Mouse (Mus musculus): ENCODE measurements around the gene Prom2. TPM values are rescaled to one million over a fixed set of nuclear protein-coding genes. Genes with fewer than 3 reads are reported as not detected.
A peak's percentile ranks its signal among the peaks of the same experiment; 100 is the strongest.

Prom2 gene
- polyA plus RNA-seq, 1 experiment from 2014 or later: 3.5 TPM

- WGBS: 73% methylated on average over 5 of the region's 5 CpGs
- Histone ChIP-seq H3K27me3 (ENCODE audit: control insufficient read depth, insufficient read depth, low read depth, low read length) (no peaks in the 10 kb centered on the region), H3K4me3 (ENCODE audit: low read length) (no peak overlapping the region), H3K4me2 (ENCODE audit: low read depth, low read length) (no peak overlapping the region), H3K36me3 (ENCODE audit: control insufficient read depth, insufficient read depth, low read length) (no peaks in the 10 kb centered on the region), H3K27ac (ENCODE audit: low read length) (no peak overlapping the region), H3K4me1 (replicated peaks; ENCODE audit: control insufficient read depth, insufficient read depth, low read length) (peaks cover 15% of the 10 kb centered on the region), H3K9ac (ENCODE audit: low read length) (no peak overlapping the region), H3K9me3 (ENCODE audit: control insufficient read depth, low read length) (no peaks in the 10 kb centered on the region)
- ATAC-seq (ENCODE audit: low read depth): no peak
Observed at GRCm38 (mm10) chr2:127519308-127519707, 22.0 kb downstream of the Prom2 start.

GRCm38 (mm10) chr2:127518831-127519230 lies 22.4 kb downstream of the Prom2 start:
- Histone ChIP-seq H3K27me3 (ENCODE audit: control insufficient read depth, insufficient read depth, low read depth, low read length) (no peaks in the 10 kb centered on the region), H3K9ac (ENCODE audit: low read length) (no peak overlapping the region), H3K27ac (ENCODE audit: low read length) (no peak overlapping the region), H3K4me2 (ENCODE audit: low read depth, low read length) (no peak overlapping the region), H3K36me3 (ENCODE audit: control insufficient read depth, insufficient read depth, low read length) (no peaks in the 10 kb centered on the region), H3K9me3 (ENCODE audit: control insufficient read depth, low read length) (no peaks in the 10 kb centered on the region), H3K4me1 (replicated peaks; ENCODE audit: control insufficient read depth, insufficient read depth, low read length) (peaks cover 15% of the 10 kb centered on the region), H3K4me3 (ENCODE audit: low read length) (no peak overlapping the region)
- WGBS: 47% methylated on average over 3 of the region's 3 CpGs
- ATAC-seq (ENCODE audit: low read depth): no peak

GRCm38 (mm10) chr2:127518273-127518672 lies 23.0 kb downstream of the Prom2 start:
- no peak for ATAC-seq (ENCODE audit: low read depth)
- Histone ChIP-seq H3K4me2 (ENCODE audit: low read depth, low read length) (no peak overlapping the region), H3K27me3 (ENCODE audit: control insufficient read depth, insufficient read depth, low read depth, low read length) (no peaks in the 10 kb centered on the region), H3K27ac (ENCODE audit: low read length) (no peak overlapping the region), H3K9me3 (ENCODE audit: control insufficient read depth, low read length) (no peaks in the 10 kb centered on the region), H3K4me3 (ENCODE audit: low read length) (no peak overlapping the region), H3K4me1 (replicated peaks; ENCODE audit: control insufficient read depth, insufficient read depth, low read length) (peaks cover 15% of the 10 kb centered on the region), H3K36me3 (ENCODE audit: control insufficient read depth, insufficient read depth, low read length) (no peaks in the 10 kb centered on the region), H3K9ac (ENCODE audit: low read length) (no peak overlapping the region)
- 33% methylated on average over 3 of the region's 3 CpGs for whole genome bisulfite sequencing

GRCm38 (mm10) chr2:127517081-127517480 lies 24.2 kb downstream of the Prom2 start:
- no peak overlapping the region for H3K4me2 ChIP-seq (ENCODE audit: low read depth, low read length)
- WGBS: 70% methylated on average over 8 of the region's 8 CpGs
- no peak overlapping the region for H3K27ac ChIP-seq (ENCODE audit: low read length)
- no peak overlapping the region for H3K4me3 ChIP-seq (ENCODE audit: low read length)
- no peaks in the 10 kb centered on the region for H3K9me3 ChIP-seq (ENCODE audit: control insufficient read depth, low read length)
- H3K27me3 ChIP-seq (ENCODE audit: control insufficient read depth, insufficient read depth, low read depth, low read length): no peaks in the 10 kb centered on the region
- no peak for ATAC-seq (ENCODE audit: low read depth)
- H3K4me1 ChIP-seq (replicated peaks; ENCODE audit: control insufficient read depth, insufficient read depth, low read length): peaks cover 14% of the 10 kb centered on the region
- H3K36me3 ChIP-seq (ENCODE audit: control insufficient read depth, insufficient read depth, low read length): no peaks in the 10 kb centered on the region
- H3K9ac ChIP-seq (ENCODE audit: low read length): no peak overlapping the region

- Histone ChIP-seq H3K9ac (ENCODE audit: low read length) (no peak overlapping the region), H3K4me3 (ENCODE audit: low read length) (no peak overlapping the region), H3K27ac (ENCODE audit: low read length) (peak overlapping the region; percentile 60), H3K36me3 (ENCODE audit: control insufficient read depth, insufficient read depth, low read length) (no peaks in the 10 kb centered on the region), H3K4me2 (ENCODE audit: low read depth, low read length) (no peak overlapping the region), H3K9me3 (ENCODE audit: control insufficient read depth, low read length) (no peaks in the 10 kb centered on the region), H3K27me3 (ENCODE audit: control insufficient read depth, insufficient read depth, low read depth, low read length) (no peaks in the 10 kb centered on the region), H3K4me1 (replicated peaks; ENCODE audit: control insufficient read depth, insufficient read depth, low read length) (no peaks in the 10 kb centered on the region)
- peak; percentile 79 for ATAC-seq (ENCODE audit: low read depth)
- WGBS: 49% methylated on average over 9 of the region's 9 CpGs
Observed at GRCm38 (mm10) chr2:127514380-127515124, 26.7 kb downstream of the Prom2 start.

GRCm38 (mm10) chr2:127513244-127513643 lies 28.0 kb downstream of the Prom2 start:
- 51% methylated on average over 3 of the region's 3 CpGs for WGBS

GRCm38 (mm10) chr2:127511426-127511825 lies 29.8 kb downstream of the Prom2 start:
- no peak overlapping the region for H3K27ac ChIP-seq (ENCODE audit: low read length)

More at GRCm38 (mm10) chr2:127513244-127513643, 28.0 kb downstream of the Prom2 start:
- Histone ChIP-seq H3K36me3 (ENCODE audit: control insufficient read depth, insufficient read depth, low read length) (no peaks in the 10 kb centered on the region), H3K9me3 (ENCODE audit: control insufficient read depth, low read length) (no peaks in the 10 kb centered on the region), H3K27me3 (ENCODE audit: control insufficient read depth, insufficient read depth, low read depth, low read length) (no peaks in the 10 kb centered on the region), H3K4me1 (replicated peaks; ENCODE audit: control insufficient read depth, insufficient read depth, low read length) (peaks cover 3% of the 10 kb centered on the region; the same call in 1 of the 2 replicates), H3K9ac (ENCODE audit: low read length) (no peak overlapping the region), H3K4me3 (ENCODE audit: low read length) (no peak overlapping the region), H3K27ac (ENCODE audit: low read length) (no peak overlapping the region), H3K4me2 (ENCODE audit: low read depth, low read length) (no peak overlapping the region)
- no peak for ATAC-seq (ENCODE audit: low read depth)

GRCm38 (mm10) chr2:127507967-127508660 lies 33.2 kb downstream of the Prom2 start:
- Histone ChIP-seq H3K9me3 (ENCODE audit: control insufficient read depth, low read length) (no peaks in the 10 kb centered on the region), H3K27me3 (ENCODE audit: control insufficient read depth, insufficient read depth, low read depth, low read length) (no peaks in the 10 kb centered on the region), H3K9ac (ENCODE audit: low read length) (no peak overlapping the region), H3K4me1 (replicated peaks; ENCODE audit: control insufficient read depth, insufficient read depth, low read length) (peaks cover 11% of the 10 kb centered on the region; the same call in 1 of the 2 replicates), H3K36me3 (ENCODE audit: control insufficient read depth, insufficient read depth, low read length) (no peaks in the 10 kb centered on the region), H3K4me3 (ENCODE audit: low read length) (no peak overlapping the region), H3K27ac (ENCODE audit: low read length) (no peak overlapping the region), H3K4me2 (ENCODE audit: low read depth, low read length) (no peak overlapping the region)
- ATAC-seq (ENCODE audit: low read depth): peak; percentile 71
- 47% methylated on average over 7 of the region's 7 CpGs for WGBS

More at GRCm38 (mm10) chr2:127511426-127511825, 29.8 kb downstream of the Prom2 start:
- no peak overlapping the region for H3K9ac ChIP-seq (ENCODE audit: low read length)
- ATAC-seq (ENCODE audit: low read depth): no peak
- H3K36me3 ChIP-seq (ENCODE audit: control insufficient read depth, insufficient read depth, low read length): no peaks in the 10 kb centered on the region
- H3K4me1 ChIP-seq (replicated peaks; ENCODE audit: control insufficient read depth, insufficient read depth, low read length): peaks cover 11% of the 10 kb centered on the region; the same call in 1 of the 2 replicates
- no peaks in the 10 kb centered on the region for H3K9me3 ChIP-seq (ENCODE audit: control insufficient read depth, low read length)
- no peaks in the 10 kb centered on the region for H3K27me3 ChIP-seq (ENCODE audit: control insufficient read depth, insufficient read depth, low read depth, low read length)
- 37% methylated on average over 4 of the region's 4 CpGs for WGBS
- no peak overlapping the region for H3K4me3 ChIP-seq (ENCODE audit: low read length)
- no peak overlapping the region for H3K4me2 ChIP-seq (ENCODE audit: low read depth, low read length)

- no peak overlapping the region for H3K27ac ChIP-seq (ENCODE audit: low read length)
- WGBS: 23% methylated on average over 7 of the region's 7 CpGs
- ATAC-seq (ENCODE audit: low read depth): peak; percentile 53
Observed at GRCm38 (mm10) chr2:127507077-127507774, 34.0 kb downstream of the Prom2 start.

More at GRCm38 (mm10) chr2:127507077-127507774, 34.0 kb downstream of the Prom2 start:
- peaks cover 11% of the 10 kb centered on the region; the same call in 1 of the 2 replicates for H3K4me1 ChIP-seq (replicated peaks; ENCODE audit: control insufficient read depth, insufficient read depth, low read length)
- H3K36me3 ChIP-seq (ENCODE audit: control insufficient read depth, insufficient read depth, low read length): no peaks in the 10 kb centered on the region
- no peak overlapping the region for H3K4me2 ChIP-seq (ENCODE audit: low read depth, low read length)
- no peaks in the 10 kb centered on the region for H3K27me3 ChIP-seq (ENCODE audit: control insufficient read depth, insufficient read depth, low read depth, low read length)
- no peak overlapping the region for H3K9ac ChIP-seq (ENCODE audit: low read length)
- no peak overlapping the region for H3K4me3 ChIP-seq (ENCODE audit: low read length)
- H3K9me3 ChIP-seq (ENCODE audit: control insufficient read depth, low read length): no peaks in the 10 kb centered on the region
